Mouse (Mus musculus) hindbrain, embryonic 16.5 days (tissue): ENCODE measurements at regions not wholly inside any gene's neighbourhood (a gene's known extent, or its start where the extent isn't known, plus 50 kb on each side); places are given as distances from the start of the nearest gene placed in this dataset.

Experiments used
- ATAC-seq: fragments of 200-750 bp; cut with Nextera tagmentation; 2 replicates; pipeline ENCODE4 v1.8.0; 2017; ENCODE audit warnings: moderate TSS enrichment, moderate library complexity
- H3K27ac ChIP-seq: fragments of 300-500 bp; sonication (generic); 2 replicates; pipeline ENCODE4 v1.5.1; 2014; ENCODE audit warnings: low read depth, mild to moderate bottlenecking, control low read depth, low read length, moderate library complexity
- H3K27me3 ChIP-seq: fragments of 300-500 bp; sonication (generic); replicated peaks from 2 replicates; pipeline ENCODE4 v1.6.1; 2014; ENCODE audit warnings: low read length; ENCODE audit not compliant: control insufficient read depth, insufficient read depth
- H3K36me3 ChIP-seq: fragments of 300-500 bp; sonication (generic); 2 replicates; pipeline ENCODE4 v1.6.1; 2014; ENCODE audit warnings: mild to moderate bottlenecking, low read length, moderate library complexity, mixed read lengths; ENCODE audit not compliant: control insufficient read depth, insufficient read depth
- H3K4me1 ChIP-seq: fragments of 300-500 bp; sonication (generic); 2 replicates; pipeline ENCODE4 v1.6.1; 2014; ENCODE audit warnings: low read depth, low read length; ENCODE audit not compliant: control insufficient read depth, insufficient read depth
- H3K4me2 ChIP-seq: fragments of 300-500 bp; sonication (generic); 2 replicates; pipeline ENCODE4 v1.6.1; 2014; ENCODE audit warnings: mild to moderate bottlenecking, low read length, control low read depth, moderate library complexity
- H3K4me3 ChIP-seq: fragments of 300-500 bp; sonication (generic); 2 replicates; pipeline ENCODE4 v1.5.1; 2014; ENCODE audit warnings: mild to moderate bottlenecking, low read length, control low read depth, moderate library complexity
- H3K9ac ChIP-seq: fragments of 300-500 bp; sonication (generic); 2 replicates; pipeline ENCODE4 v1.6.1; 2014; ENCODE audit warnings: low read depth, mild to moderate bottlenecking, control low read depth, low read length, moderate library complexity
- H3K9me3 ChIP-seq: fragments of 300-500 bp; sonication (generic); 2 replicates; pipeline ENCODE4 v1.6.1; 2014; ENCODE audit warnings: mild to moderate bottlenecking, low read length, moderate library complexity; ENCODE audit not compliant: control insufficient read depth
- WGBS: fragments of 180-500 bp; shearing (Covaris S2); extraction: QIAGEN DNeasy Blood & Tissue Kit; methylation state at CpG from one replicate; pipeline ENCODE4 v1.1.7; 2014; 5-methylcytosine and 5-hydroxymethylcytosine counted together

GRCm38 (mm10) chr13:101625922-101626321, 142.1 kb downstream of the Pik3r1 start:
- 80% methylated on average over 5 of the region's 5 CpGs for WGBS
- H3K9me3 ChIP-seq, result no peaks in the 10 kb centered on the region
- no peak overlapping the region for H3K4me3 ChIP-seq
- no peaks in the 10 kb centered on the region for H3K4me1 ChIP-seq
- no peak overlapping the region for H3K4me2 ChIP-seq
- H3K27ac ChIP-seq, result no peak overlapping the region
- no peak for ATAC-seq
- no peaks in the 10 kb centered on the region for H3K27me3 ChIP-seq
- no peaks in the 10 kb centered on the region for H3K36me3 ChIP-seq
- H3K9ac ChIP-seq, result no peak overlapping the region

- H3K9ac ChIP-seq, result no peak overlapping the region
- H3K27me3 ChIP-seq, result no peaks in the 10 kb centered on the region
- no peaks in the 10 kb centered on the region for H3K4me1 ChIP-seq
- no peak for ATAC-seq
- H3K9me3 ChIP-seq, result no peaks in the 10 kb centered on the region
- no peak overlapping the region for H3K27ac ChIP-seq
- H3K4me3 ChIP-seq, result no peak overlapping the region
- WGBS, result 23% methylated on average over 5 of the region's 5 CpGs
- no peak overlapping the region for H3K4me2 ChIP-seq
- H3K36me3 ChIP-seq, result no peaks in the 10 kb centered on the region
Observed at GRCm38 (mm10) chr13:101624179-101624581, 143.8 kb downstream of the Pik3r1 start.

GRCm38 (mm10) chr13:101622649-101623048, 145.4 kb downstream of the Pik3r1 start:
- Histone ChIP-seq H3K9ac (no peak overlapping the region), H3K4me3 (no peak overlapping the region), H3K27me3 (no peaks in the 10 kb centered on the region), H3K4me2 (no peak overlapping the region), H3K4me1 (no peaks in the 10 kb centered on the region), H3K36me3 (no peaks in the 10 kb centered on the region), H3K9me3 (no peaks in the 10 kb centered on the region), H3K27ac (no peak overlapping the region)
- no peak for ATAC-seq
- WGBS, result 98% methylated on average over 2 of the region's 2 CpGs

GRCm38 (mm10) chr13:101620660-101621059, 147.4 kb downstream of the Pik3r1 start:
- no peaks in the 10 kb centered on the region for H3K4me1 ChIP-seq
- H3K4me2 ChIP-seq, result no peak overlapping the region
- no peak overlapping the region for H3K27ac ChIP-seq
- no peaks in the 10 kb centered on the region for H3K36me3 ChIP-seq
- ATAC-seq, result no peak
- H3K4me3 ChIP-seq, result no peak overlapping the region
- H3K27me3 ChIP-seq, result no peaks in the 10 kb centered on the region
- no peak overlapping the region for H3K9ac ChIP-seq
- WGBS, result 79% methylated on average over 3 of the region's 3 CpGs
- no peaks in the 10 kb centered on the region for H3K9me3 ChIP-seq

DNA sequence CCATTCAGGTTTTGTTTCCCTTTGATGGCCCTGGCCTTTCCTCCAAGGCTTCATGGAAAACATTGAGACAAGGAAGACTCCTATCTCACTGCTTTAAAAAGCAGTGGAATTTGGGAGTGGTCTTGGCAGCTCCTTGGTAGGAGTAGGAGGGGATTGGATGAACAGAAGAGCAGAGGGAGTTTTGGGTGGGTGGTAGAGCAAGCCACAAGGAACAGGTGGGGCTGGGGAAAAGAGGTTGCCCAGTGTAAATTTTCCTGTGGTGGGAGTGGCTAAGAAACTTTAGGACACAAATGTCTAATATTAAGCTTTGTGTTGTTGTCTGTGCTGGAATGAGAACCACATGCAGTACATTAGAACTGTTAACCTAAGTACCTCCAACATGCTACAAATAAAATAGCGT, 148.9 kb downstream of the Pik3r1 start:
- Histone ChIP-seq H3K27ac (no peak overlapping the region), H3K9ac (no peak overlapping the region), H3K4me2 (no peak overlapping the region), H3K36me3 (no peaks in the 10 kb centered on the region), H3K27me3 (no peaks in the 10 kb centered on the region), H3K4me3 (no peak overlapping the region), H3K4me1 (no peaks in the 10 kb centered on the region), H3K9me3 (no peaks in the 10 kb centered on the region)
- 95% methylated on average over 1 of the region's 1 CpGs for WGBS
- ATAC-seq, result no peak

- H3K36me3 ChIP-seq, result no peaks in the 10 kb centered on the region
- H3K9ac ChIP-seq, result no peak overlapping the region
- H3K27me3 ChIP-seq, result no peaks in the 10 kb centered on the region
- no peaks in the 10 kb centered on the region for H3K4me1 ChIP-seq
- ATAC-seq, result no peak
- no peak overlapping the region for H3K4me2 ChIP-seq
- no peak overlapping the region for H3K27ac ChIP-seq
- no peaks in the 10 kb centered on the region for H3K9me3 ChIP-seq
- WGBS, result 83% methylated on average over 2 of the region's 2 CpGs
- H3K4me3 ChIP-seq, result no peak overlapping the region
Observed at GRCm38 (mm10) chr13:101612786-101613185, 155.2 kb downstream of the Pik3r1 start.

GRCm38 (mm10) chr13:101611725-101612124, 156.3 kb downstream of the Pik3r1 start:
- no peak for ATAC-seq
- no peaks in the 10 kb centered on the region for H3K36me3 ChIP-seq
- no peaks in the 10 kb centered on the region for H3K9me3 ChIP-seq
- no peak overlapping the region for H3K4me3 ChIP-seq
- no peaks in the 10 kb centered on the region for H3K27me3 ChIP-seq
- WGBS, result 97% methylated on average over 6 of the region's 6 CpGs
- H3K4me1 ChIP-seq, result no peaks in the 10 kb centered on the region
- no peak overlapping the region for H3K9ac ChIP-seq
- H3K4me2 ChIP-seq, result no peak overlapping the region
- no peak overlapping the region for H3K27ac ChIP-seq

DNA sequence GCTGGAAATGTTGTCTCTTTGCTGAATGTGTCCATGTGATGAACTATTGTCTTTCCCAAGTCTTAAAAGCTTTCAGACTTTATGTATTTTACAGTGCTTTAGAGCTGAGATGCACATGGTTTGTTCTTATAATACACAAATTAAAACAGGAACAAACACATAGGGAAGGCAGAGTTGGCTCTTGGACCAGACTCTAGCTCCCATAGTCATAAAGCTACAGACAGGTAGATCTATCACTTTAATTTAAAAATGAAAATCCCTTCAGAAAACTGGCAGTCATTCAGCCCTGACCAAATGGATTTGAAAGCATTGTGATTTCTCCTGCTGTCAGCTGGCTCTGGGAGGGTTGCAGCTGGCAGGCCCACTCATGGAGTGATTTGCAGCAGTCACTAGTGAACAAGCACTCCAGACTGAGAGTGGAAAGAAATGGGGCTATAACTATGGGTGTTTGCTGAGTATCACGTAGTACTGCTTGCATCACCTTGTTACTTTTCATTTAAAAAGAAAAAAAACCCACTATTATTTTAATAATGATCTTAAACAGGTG, 161.8 kb downstream of the Pik3r1 start:
- H3K9me3 ChIP-seq, result no peaks in the 10 kb centered on the region
- WGBS, result 76% methylated on average over 1 of the region's 1 CpGs
- no peak overlapping the region for H3K27ac ChIP-seq
- peak; percentile 37; the same call in 1 of the 2 replicates for ATAC-seq
- no peak overlapping the region for H3K9ac ChIP-seq
- H3K27me3 ChIP-seq, result no peaks in the 10 kb centered on the region
- H3K4me3 ChIP-seq, result no peak overlapping the region
- no peak overlapping the region for H3K4me2 ChIP-seq
- no peaks in the 10 kb centered on the region for H3K36me3 ChIP-seq
- no peaks in the 10 kb centered on the region for H3K4me1 ChIP-seq

GRCm38 (mm10) chr13:101605685-101606084, 162.3 kb downstream of the Pik3r1 start:
- no peak overlapping the region for H3K4me3 ChIP-seq
- no peaks in the 10 kb centered on the region for H3K4me1 ChIP-seq
- H3K4me2 ChIP-seq, result no peak overlapping the region
- H3K27me3 ChIP-seq, result no peaks in the 10 kb centered on the region
- no peaks in the 10 kb centered on the region for H3K9me3 ChIP-seq
- H3K36me3 ChIP-seq, result no peaks in the 10 kb centered on the region
- no peak overlapping the region for H3K27ac ChIP-seq
- H3K9ac ChIP-seq, result no peak overlapping the region
- no peak for ATAC-seq
- WGBS, result 69% methylated on average over 4 of the region's 4 CpGs

DNA sequence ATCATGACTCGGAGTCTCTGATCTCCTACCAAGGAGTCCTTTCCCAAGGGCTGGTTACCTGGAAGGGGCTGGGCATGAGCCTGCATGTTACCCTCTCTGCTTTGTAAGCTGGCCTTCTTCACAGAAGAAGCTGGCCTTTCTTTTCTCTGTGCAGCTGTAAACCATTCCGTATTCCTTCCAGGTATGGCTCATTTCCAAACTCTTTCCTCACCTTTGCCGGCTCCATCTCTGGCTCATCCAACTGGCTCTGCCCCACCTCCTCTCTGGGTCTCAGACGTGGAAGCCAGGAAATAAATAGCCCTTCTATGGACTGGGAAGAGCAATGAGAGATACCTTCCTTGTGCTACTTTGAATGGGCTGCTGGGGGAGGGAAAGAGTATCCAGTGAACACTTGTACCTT, 163.0 kb downstream of the Pik3r1 start:
- no peak overlapping the region for H3K4me2 ChIP-seq
- WGBS, result 76% methylated on average over 4 of the region's 4 CpGs
- H3K4me3 ChIP-seq, result no peak overlapping the region
- H3K9me3 ChIP-seq, result no peaks in the 10 kb centered on the region
- ATAC-seq, result no peak
- no peaks in the 10 kb centered on the region for H3K4me1 ChIP-seq
- H3K27ac ChIP-seq, result no peak overlapping the region
- H3K9ac ChIP-seq, result no peak overlapping the region
- H3K27me3 ChIP-seq, result no peaks in the 10 kb centered on the region
- H3K36me3 ChIP-seq, result no peaks in the 10 kb centered on the region
